In the genomic region with DNA sequence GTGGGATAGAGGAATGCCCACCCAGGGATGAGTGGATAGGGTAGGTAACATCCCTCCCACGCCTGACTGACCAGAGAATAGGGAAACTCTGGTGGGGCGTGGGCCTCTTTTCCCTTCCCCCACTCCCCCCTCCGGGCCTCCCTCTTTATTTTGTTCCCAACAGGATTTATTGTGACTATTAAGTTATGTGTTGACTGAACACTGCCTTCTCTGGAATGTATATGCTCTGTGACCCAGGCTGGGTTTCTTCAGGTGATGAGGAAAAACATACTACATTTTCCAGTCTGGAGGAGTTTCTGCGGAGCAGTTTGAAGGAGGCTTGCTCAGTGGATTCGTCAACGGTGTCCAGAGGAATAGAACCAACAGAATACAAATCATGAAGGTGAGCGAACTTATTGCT, we compare ENCODE assay signal across 39 mouse cellular contexts. TPM values are rescaled to one million over a fixed set of nuclear protein-coding genes. Genes with fewer than 3 reads are reported as not detected.
"Had no signal": no experiment of that assay in that cellular context is flagged by ENCODE, and none has a peak within 500 bp of the region (broad histone marks: within the 10 kb centered on the region; RNA-seq: fewer than 3 reads in every experiment).

A gene (plus strand): TSS at position 301 of the 400 bp plus-strand sequence.

- H3K4me3 ChIP-seq: heart, embryonic 10.5 days; heart, embryonic 12.5 days; hindbrain, embryonic 13.5 days; hindbrain, embryonic 15.5 days; limb, embryonic 13.5 days; limb, embryonic 15.5 days; liver, embryonic 12.5 days had no signal

- ATAC-seq: forebrain, postnatal 0 days; hindbrain, postnatal 0 days; intestine, embryonic 16.5 days; liver, embryonic 12.5 days had no signal

- H3K4me1 ChIP-seq: heart, embryonic 10.5 days; heart, embryonic 12.5 days; hindbrain, embryonic 15.5 days; limb, embryonic 13.5 days; limb, embryonic 15.5 days had no signal

- H3K27ac ChIP-seq: heart, embryonic 10.5 days; hindbrain, embryonic 13.5 days; hindbrain, embryonic 15.5 days; hindbrain, postnatal 0 days; limb, embryonic 13.5 days; limb, embryonic 15.5 days; liver, embryonic 12.5 days; liver, embryonic 14.5 days had no signal

- DNase-seq: forebrain, postnatal 0 days; gastrocnemius, postnatal 14 days; gastrocnemius, postnatal 36 days; heart, adult 18-20 months; heart, postnatal 10 days; kidney, adult 11 months; kidney, adult 2 months; kidney, postnatal 14 days; layer of hippocampus, adult 9-11 months; layer of hippocampus, postnatal 36 days; left cerebral cortex, postnatal 4 days had no signal

- H3K27me3 ChIP-seq: heart, embryonic 12.5 days; hindbrain, embryonic 13.5 days; hindbrain, embryonic 15.5 days; limb, embryonic 13.5 days; limb, embryonic 15.5 days; liver, embryonic 12.5 days had no signal

- H3K9ac ChIP-seq: forebrain, postnatal 0 days; heart, embryonic 12.5 days; hindbrain, embryonic 13.5 days; hindbrain, embryonic 15.5 days; limb, embryonic 13.5 days; limb, embryonic 15.5 days; liver, embryonic 12.5 days; liver, embryonic 14.5 days had no signal

- H3K36me3 ChIP-seq: heart, embryonic 10.5 days; heart, embryonic 12.5 days; hindbrain, embryonic 13.5 days; hindbrain, embryonic 15.5 days; limb, embryonic 13.5 days; limb, embryonic 15.5 days; liver, embryonic 12.5 days had no signal

- H3K9me3 ChIP-seq: heart, embryonic 10.5 days; heart, embryonic 12.5 days; hindbrain, embryonic 13.5 days; hindbrain, embryonic 15.5 days; limb, embryonic 13.5 days; limb, embryonic 15.5 days; liver, embryonic 12.5 days had no signal

- H3K4me2 ChIP-seq: heart, embryonic 12.5 days; hindbrain, embryonic 13.5 days; hindbrain, embryonic 15.5 days; limb, embryonic 13.5 days; limb, embryonic 15.5 days; liver, embryonic 12.5 days had no signal

RNA-seq across cellular contexts. Expression of the gene that starts here (rescaled TPM):
- total RNA-seq: forebrain, postnatal 0 days; gastrocnemius, adult 18-20 months; gastrocnemius, adult 8-10 months; gastrocnemius, postnatal 14 days; gastrocnemius, postnatal 36 days; heart, adult 18-20 months; heart, adult 8-10 months; heart, postnatal 10 days; heart, postnatal 25 days; hematopoietic stem cell, adult 5-6 weeks; layer of hippocampus, adult 18-20 months; layer of hippocampus, adult 8-10 months; layer of hippocampus, postnatal 14 days; layer of hippocampus, postnatal 36 days; left cerebral cortex, adult 18-20 months; left cerebral cortex, adult 8-10 months; left cerebral cortex, postnatal 10 days; left cerebral cortex, postnatal 25 days; left cerebral cortex, postnatal 4 days; liver, adult 2 months had no signal
- polyA plus RNA-seq: forebrain, postnatal 0 days; gonadal fat pad, adult 2 months; heart, embryonic 10.5 days; heart, embryonic 12.5 days; heart, embryonic 14.5 days; heart, embryonic 16.5 days; large intestine, adult 2 months; limb, embryonic 13.5 days; limb, embryonic 15.5 days; liver, adult 2 months; liver, embryonic 12.5 days; liver, embryonic 14.5 days; liver, embryonic 16.5 days had no signal
